Mouse (Mus musculus): Measurements from ENCODE around the gene Hpse2.

GRCm38 (mm10) chr19:42817761-42818160 lies 570.4 kb downstream of the Hpse2 start:
- TF ChIP-seq CTCF (IDR thresholded peaks at IDR 0.05; ENCODE audit: low read depth, low read length) (no peak), POLR2A (IDR thresholded peaks at IDR 0.05; ENCODE audit: insufficient read depth, low read length) (no peak)
